Mouse (Mus musculus) myocyte (in vitro differentiated cells): ENCODE data around the gene Ngly1.

Source experiments
- CEBPB ChIP-seq: IDR thresholded peaks from 2 replicates; pipeline ENCODE4 v1.6.1; 2011; ENCODE audit warnings: mild to moderate bottlenecking, moderate library complexity; ENCODE audit not compliant: poor library complexity, insufficient read depth, severe bottlenecking
- E2F4 ChIP-seq: IDR thresholded peaks from one replicate; pipeline ENCODE4 v1.6.1; 2011; ENCODE audit warnings: mild to moderate bottlenecking, control low read depth, moderate library complexity; ENCODE audit not compliant: insufficient read depth
- MAX ChIP-seq: IDR thresholded peaks from one replicate; pipeline ENCODE4 v1.6.1; 2011; ENCODE audit warnings: low read depth, mild to moderate bottlenecking, control low read depth
- MYOD1 ChIP-seq, 3 experiments: IDR thresholded peaks; one replicate each; pipeline ENCODE4 v1.6.1; 2011; ENCODE audit warnings: control low read depth in 2 of 3, low read depth in 2 of 3, mild to moderate bottlenecking in 2 of 3, moderate library complexity in 1 of 3; ENCODE audit not compliant: insufficient read length in 2 of 3, control insufficient read depth in 1 of 3
- MYOG ChIP-seq, 3 experiments: IDR thresholded peaks; one replicate each; pipeline ENCODE4 v1.6.1; 2011; ENCODE audit warnings: control low read depth in 2 of 3, low read depth in 2 of 3, mild to moderate bottlenecking in 2 of 3; ENCODE audit not compliant: insufficient read length in 2 of 3, control insufficient read depth in 1 of 3, insufficient read depth in 1 of 3
- POLR2A ChIP-seq: IDR thresholded peaks from one replicate; pipeline ENCODE4 v1.6.1; 2011; ENCODE audit warnings: low read depth, mild to moderate bottlenecking, control low read depth, moderate library complexity; ENCODE audit not compliant: insufficient read length
- POLR2AphosphoS2 ChIP-seq: IDR thresholded peaks from one replicate; pipeline ENCODE4 v1.6.1; 2011; ENCODE audit warnings: low read depth, control low read depth; ENCODE audit not compliant: insufficient read length
- TCF12 ChIP-seq: IDR thresholded peaks from one replicate; pipeline ENCODE4 v1.6.1; 2011; ENCODE audit warnings: mild to moderate bottlenecking, control low read depth; ENCODE audit not compliant: poor library complexity, insufficient read depth, severe bottlenecking

DNA sequence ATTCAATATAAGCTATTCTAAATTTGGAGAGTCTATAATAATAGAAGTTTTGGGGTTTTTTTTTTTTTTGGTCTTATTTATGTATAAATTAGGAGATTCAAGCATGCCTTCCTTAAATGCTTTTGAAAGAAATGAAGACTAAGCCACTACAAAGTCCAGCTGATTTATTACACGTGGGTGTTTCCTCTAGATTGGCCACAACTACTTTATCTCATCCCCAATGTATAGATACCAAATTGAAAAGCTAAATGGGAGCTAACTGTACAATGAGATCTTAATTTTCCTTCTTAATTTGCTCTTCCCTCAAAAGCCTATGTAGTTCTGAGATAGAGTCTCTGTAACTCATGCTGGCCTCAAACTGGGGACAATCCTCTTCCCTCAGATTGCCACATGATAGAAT is 63.5 kb downstream of the Ngly1 start:
- TF ChIP-seq POLR2A (no peak), TCF12 (no peak), MYOG (IDR thresholded peaks at IDR 0.05; ENCODE audit: control insufficient read depth in 1 of 3, insufficient read depth in 1 of 3, insufficient read length in 2 of 3, low read depth in 2 of 3) (no peak), POLR2AphosphoS2 (no peak), MAX (no peak), E2F4 (no peak), MYOD1 (IDR thresholded peaks at IDR 0.05; ENCODE audit: control insufficient read depth in 1 of 3, insufficient read length in 2 of 3, low read depth in 2 of 3) (no peak), CEBPB (no peak)
